Mouse (Mus musculus) brain, embryonic 18.5 days (tissue): Measurements from ENCODE around the gene Myo16.

ENCODE experiments used
- DNase-seq: peaks from one replicate; pipeline ENCODE4 v3.0.0-alpha.2; 2012; ENCODE audit warnings: low read depth, low spot score

Gene Myo16

DNA sequence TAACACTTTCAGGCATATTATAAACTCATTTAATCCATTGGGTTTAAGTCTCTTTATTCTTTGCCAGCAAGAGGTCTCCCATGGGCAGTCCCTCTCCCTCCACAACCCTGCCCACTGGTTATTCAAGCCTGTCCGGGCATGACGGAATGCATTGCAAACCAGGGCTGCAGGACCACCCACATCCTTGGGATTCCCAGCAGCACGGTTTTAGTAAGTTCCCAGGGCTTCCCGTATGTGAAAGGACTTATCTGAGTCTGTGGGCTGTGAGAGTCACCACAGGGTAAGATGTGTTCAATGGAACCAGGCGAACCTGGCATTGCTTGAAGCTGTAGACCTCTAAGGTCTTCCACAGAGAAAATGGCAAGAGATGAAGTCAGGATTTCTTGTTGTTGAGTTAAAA, 471.6 kb downstream of the Myo16 start:
- no peak for DNase-seq

DNA sequence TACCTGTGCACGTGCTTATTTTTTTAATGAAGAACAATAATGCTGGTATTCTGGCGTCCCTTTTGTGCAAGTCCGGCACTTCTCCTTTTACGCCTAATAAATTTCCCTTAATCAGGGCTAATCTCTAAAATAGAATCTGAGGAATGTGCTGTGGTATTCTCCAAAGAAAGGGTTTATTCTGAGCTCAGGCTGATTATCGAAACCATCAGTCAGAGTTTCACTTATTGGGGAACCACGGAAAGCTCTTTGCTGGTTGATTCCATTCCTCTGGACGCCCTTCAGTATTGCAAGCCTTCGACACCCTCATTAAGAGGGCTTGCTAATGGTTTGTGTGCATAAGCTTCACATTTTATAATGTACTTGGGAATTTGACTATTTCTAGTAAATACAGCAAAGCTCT, 475.0 kb downstream of the Myo16 start:
- no peak for DNase-seq

DNA sequence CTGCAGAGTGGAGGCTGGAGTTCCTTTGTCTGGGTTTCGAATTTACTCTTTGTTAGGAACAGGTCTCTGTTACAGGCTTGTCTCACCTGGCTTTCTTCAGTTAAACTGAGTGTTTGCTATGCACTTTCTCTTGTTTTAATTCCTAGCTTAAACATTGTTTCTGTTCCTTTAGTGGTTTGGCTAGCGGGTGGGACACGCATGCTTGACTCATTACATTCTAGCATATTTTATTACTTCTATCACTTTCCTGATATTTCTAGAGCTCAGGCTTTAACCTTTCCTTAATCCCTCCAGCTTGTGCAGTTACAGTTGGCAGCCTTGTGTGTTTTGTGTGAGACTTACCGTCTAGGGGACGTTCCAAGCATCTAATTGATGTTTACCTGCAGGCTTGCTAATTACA, 476.2 kb downstream of the Myo16 start:
- no peak for DNase-seq

DNA sequence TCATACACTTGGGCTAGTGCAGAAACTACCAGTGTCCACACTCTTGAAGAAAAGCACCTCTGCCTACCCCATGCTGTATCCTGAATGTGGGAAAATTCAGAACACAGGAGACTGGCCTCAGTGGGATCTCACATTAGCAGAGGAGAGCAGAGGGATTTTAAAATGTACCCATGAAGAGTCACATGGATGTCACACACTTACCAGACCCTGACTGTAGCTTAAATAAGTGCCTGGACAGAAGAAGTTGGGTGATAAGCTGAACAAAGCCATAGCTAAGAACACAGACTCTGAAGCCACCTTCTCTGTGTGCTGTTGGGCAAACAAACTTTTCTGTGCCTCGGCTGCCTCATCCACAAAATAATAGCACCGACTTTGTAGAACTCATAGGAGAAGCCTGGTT, 477.3 kb downstream of the Myo16 start:
- DNase-seq = no peak

DNA sequence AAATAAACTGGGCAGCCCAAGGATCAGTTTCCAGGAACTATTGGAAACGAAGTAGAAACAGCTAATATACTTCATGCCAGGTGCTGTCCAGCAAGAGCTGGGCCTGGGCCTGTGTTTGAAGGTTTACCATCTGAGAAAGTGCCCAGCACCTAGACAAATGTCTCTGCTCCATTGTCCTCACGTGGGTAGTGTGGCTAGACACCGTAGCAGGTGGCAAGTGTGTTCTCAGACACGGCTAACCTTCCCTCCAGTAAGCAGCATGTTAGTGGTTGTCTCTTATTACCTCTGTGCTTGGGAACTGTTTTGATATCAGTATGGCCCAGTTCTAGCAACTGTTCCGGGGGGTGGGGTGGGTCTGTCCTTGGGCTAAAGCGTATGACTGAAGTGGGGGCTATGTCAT, 478.9 kb downstream of the Myo16 start:
- DNase-seq = no peak

DNA sequence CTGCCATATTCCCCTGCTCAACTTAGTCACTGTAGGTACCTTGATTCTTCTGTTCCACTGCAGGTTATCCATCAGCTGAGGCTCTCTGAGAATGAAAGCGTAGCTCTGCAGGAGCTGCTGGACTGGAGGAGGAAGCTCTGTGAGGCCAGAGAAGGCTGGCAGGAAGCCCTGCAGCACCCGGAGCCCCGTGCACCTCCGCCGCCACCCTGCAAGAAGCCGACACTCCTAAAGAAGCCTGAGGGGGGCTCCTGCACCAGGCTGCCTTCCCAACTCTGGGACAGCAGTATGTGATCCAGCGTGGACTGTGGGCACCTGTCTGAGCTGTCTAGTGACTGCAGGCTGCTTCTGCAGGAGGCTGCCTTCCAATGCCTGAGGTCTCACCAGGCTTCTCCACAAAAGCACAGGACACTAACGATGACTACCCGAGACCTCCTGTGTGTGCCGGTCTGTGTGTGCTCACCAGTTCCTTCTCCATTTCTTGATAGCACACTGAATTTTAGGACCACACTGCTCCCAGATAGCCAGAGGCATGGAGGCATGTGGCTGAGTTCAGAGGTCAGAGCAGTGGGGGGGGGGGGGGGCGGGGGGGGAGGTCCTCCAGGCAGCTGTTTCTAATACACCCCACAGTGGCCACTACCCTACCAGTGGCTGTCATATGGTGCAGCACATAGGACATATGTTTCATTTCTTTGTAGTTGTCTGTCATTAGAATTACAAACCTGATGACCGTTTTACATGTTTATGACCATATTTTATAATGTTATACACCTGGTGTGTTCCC, 479.8 kb downstream of the Myo16 start:
- no peak for DNase-seq

DNA sequence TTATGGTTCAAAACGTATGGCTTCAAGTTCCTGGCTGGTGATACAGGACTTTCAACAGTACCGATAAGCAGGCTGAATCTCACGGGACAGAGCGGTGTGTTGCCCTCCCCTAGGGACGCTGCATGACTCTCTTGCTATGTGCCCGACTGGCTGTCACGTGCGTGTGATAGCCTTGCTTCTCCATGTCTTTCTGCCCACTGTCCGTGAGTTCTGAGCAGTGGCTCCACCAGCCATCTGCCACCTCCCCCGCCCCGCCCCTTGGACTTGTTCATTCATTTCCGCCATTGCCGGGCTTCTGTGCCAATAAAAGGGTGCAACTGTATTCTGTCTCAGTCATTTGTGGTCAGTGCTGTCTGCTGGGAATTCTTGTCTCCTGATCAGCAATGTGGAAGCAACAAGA, 480.7 kb downstream of the Myo16 start:
- DNase-seq = no peak

DNA sequence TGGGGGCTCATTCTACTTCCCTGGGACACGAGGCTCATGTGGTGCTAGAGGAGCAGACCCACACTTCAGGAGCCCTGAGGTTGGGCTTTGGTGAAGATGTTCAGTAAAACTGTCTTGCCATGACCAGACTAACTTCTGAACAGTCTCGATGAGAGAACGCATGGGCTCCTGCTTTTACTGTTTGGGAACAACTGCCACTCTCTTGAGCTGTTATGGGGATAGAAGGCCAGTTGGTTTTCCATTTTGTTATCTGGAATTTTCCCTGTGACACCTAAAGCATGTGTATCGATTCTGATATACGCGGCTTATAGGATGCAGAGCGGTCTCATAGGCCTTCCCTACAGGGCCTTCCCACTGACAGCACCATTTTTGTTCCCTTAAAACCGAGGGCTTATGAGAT, 485.2 kb downstream of the Myo16 start:
- DNase-seq = no peak

DNA sequence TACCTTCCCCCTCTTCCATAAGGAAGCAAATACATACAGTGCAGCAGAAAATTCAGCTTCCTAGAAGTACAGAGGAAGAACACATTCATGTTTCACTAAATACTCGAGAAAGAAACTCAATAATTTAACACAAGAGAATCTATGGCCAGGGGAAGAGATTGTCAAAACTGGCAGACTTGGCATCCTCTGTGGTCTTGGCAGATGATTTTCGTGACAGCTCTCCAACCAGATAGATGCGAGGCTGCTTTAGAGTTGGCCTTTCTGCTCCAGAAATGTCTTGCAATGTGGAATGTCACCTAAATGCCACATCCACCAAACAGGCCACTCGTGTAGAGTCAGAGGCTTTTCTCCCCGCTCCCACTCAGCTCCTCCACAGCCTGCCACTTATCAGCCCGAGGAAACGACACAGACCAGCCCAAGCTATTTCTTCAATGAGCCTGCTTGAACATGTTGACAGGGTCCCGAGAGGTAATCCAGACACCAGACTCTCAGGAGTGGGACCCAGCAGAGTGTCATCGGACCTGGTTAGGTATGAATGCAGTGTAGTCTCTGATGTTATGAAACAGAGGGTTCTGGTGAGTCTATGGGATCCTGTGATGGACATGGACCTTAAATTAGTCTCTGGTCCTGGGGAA, 486.6 kb downstream of the Myo16 start:
- no peak for DNase-seq

DNA sequence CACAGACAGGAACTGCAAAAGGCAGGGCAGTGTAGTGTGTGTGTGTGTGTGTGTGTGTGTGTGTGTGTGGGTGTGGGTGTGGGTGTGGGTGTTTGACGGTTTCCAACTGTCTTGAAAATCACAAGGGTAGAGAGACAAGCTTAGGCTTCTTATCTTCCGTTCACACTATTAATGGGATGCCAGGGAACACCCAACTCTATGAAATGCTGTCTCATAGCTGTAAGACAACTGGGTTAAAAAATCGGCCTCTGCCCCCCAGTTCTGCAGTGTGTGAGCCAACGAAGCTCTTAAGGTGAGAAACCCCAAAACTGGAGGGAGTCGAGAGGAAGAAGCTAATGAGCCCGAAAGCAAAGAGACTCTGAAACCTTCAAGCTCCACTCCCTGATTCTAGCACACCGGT, 487.1 kb downstream of the Myo16 start:
- no peak for DNase-seq

DNA sequence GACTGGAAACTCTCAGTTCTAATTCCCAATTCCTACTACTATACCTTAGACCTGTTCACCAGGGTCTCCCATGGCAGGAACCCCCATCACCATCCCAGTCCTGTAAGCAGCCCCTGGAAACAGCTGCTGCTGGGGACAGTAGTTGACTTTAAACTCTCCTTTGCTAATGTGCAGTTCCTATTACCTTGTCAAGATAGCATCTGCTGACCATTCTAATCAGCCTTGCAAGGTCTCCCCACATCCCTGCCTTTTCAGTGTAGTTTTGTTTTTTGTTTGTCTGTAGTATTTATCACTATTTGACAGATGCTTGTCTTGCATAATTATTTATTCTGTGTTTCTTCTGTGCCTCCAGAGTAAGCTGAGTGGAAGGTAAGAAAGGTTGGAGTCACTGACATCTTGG, 487.6 kb downstream of the Myo16 start:
- no peak for DNase-seq

DNA sequence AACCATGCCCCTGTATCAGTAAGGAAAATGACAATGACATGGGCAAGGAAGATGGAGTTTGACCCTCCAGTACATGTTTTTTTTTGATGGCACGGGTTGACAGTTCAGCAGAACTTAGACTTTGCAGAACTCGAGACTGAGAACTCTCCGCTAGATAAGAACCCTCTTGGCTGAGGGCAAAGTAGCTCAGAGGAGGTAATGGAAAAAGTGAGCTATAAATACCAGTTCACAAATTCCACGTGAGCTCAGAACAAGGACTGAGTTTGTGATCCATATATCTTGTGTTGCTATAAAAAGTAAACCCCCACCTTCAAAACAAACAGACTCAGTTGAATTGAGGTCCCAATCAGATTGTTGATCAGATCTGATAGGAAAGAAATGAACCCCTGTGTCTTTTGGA, 489.5 kb downstream of the Myo16 start:
- DNase-seq = no peak

DNA sequence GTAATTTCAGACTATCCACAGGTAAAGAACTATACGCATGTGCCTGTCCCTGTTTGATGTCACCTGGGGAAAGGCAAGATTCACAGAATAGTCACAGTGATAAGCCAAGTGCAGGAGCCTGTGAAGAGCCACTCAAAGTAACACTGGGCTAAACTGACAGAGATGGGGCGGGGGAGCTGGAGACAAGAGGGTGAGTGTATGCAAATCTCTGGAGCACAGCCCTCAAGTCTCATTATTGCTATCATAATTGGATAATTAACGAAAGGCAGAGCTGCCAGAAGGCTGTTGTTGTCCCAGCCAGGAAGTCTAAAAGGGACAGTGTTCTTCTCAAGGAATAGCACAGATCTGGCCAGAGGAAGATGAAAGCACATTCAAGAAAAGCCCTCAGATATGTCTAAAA, 490.8 kb downstream of the Myo16 start:
- no peak for DNase-seq

DNA sequence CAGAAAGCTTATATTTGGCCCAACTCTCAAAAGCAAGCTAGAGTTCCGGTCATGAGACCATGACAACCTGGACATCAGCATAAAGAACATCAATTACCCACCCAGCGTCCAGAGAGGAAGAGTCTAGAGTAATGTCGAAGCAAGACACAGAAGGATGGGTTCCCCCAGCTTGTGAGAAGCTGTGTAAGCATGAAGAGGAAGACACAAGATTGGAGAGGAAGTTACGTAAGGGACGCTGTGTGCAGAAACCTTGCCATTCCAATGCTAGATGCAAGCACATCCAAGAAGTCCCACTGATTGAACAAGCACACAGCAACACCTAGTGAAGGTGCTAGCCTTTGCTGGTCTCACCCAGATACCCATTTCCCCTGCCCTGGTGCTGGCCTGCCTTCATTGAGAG, 492.0 kb downstream of the Myo16 start:
- no peak for DNase-seq

DNA sequence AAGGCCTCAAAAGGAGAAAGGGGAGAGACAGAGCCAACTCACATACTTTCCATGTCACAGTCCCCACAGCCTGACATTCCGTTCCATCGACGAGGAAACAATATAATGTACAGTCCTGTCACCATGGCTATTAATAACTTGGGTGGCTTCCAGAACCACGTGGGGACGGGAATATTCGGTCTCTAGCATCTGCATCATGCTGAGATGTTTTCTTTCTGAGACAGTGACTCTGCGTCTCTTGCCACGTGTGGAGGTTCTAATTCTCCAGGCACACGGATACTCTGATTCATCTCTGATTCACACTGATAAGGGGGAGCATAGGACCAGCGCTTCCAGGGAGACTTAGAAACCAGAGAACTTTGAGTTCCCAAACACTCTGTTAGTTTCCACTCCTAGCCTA, 492.8 kb downstream of the Myo16 start:
- no peak for DNase-seq

DNA sequence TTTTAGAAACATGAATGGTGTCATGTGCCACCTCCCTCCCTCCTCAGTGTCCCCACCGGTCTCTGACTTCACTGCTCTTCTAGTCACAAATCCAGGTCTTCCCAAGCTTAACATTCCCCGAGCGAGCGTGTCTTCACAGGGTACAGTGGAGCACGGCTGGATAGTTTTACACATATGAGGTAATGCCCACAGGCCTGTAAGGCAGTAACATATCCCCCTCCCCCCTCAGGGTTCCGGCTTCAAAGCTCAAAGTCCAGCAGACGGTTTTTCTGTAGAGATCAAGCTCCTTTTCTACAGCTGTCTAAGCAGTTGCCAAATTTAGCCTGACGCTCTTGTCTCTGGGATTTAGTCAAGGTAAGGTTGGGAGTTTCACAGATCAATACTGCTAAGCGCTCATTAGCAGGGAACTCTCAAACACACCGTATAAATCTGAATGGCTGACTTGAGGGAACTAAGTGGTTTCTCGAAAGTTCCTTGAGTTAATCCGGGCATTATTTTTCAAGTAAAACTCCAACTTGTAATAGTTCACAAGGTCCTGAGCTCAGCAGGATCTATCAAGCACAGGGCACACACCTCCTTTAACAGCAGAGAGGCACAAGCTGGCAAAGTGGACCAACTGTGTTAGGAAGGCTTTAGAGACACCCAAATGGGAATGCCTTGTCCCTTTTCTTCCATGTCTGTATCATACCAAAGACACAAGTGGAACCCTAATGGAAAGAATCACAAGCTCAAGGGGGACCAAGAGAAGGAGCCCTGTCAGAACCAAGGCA, 498.0 kb downstream of the Myo16 start:
- DNase-seq = no peak

DNA sequence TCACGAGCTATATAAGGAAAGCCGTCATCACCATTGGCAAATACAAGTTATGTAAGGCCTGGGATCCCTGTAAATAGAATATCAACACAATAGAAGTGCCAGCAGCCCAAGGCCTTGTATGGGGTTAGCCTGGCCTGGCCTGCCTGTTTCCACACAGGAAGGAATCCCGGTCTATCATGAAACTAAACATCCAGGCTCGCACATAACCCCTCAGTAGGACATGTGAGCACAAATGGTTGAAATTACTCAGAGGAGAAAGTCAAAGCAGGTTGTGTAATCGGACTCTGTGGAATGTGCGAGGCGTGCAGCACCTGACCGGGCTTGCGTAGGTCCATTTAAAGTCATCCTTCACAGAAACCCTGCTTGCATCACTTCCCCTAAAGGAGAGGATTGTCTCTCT, 499.6 kb downstream of the Myo16 start:
- no peak for DNase-seq

DNA sequence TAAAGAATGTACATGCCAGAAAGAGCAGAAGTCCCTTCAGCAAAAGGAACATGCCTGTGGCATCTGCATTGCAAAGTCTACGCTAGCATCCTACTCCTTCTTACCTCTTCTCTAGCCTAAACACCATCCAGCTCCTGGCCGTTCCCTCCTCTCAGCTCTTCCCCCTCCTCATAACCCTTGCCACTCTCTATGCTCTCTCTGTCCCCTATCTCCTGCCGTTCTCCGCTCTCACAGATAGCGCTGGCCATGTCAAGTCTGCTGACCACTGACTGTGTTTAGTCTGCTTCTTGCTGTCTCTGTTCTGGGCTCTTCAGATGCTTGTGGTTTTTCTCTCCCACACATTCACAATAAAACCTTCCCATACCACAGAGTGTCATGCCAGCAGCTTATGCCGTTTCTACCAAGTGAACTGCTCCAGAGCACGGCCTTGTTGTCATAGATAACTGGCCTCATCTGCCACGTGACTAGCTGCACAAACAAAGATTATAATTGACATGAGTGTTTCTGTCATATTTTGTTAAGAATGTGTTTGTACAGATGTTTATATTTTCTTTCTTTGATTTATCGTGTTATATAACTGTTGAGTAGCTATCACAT, 501.3 kb downstream of the Myo16 start:
- DNase-seq = no peak

DNA sequence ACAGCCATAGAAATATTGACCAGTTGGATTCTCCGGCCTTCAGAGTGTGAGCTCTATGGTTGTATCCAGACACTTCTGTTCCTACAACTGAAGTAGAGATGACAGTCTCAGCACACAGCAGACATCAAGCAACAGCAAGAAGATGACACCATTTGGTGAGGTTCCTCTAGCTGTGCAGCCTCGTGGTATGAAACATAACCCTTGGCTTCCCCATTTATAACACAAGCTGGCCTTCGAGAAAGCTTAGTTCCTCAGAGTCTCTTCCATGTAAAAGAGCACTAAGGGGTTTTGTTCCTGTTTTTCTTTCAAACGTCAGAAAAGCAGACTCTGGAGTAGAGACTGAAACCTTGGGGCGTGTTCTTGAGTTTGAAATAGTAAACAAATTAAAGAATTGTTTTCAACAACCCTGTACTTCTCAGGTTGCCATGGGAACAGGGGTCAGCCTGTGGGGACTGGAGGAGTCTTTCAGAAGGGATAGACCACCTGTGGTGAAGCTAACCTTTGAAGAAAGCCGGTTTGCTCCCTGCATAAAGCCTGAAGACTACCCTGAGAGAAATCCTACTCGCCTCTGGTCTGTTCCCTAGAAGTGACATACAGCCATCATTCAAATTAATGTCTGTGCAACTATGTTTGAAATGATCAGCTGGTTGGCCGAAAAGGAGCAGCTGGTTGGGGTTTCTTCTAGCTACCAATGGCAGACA, 510.2 kb downstream of the Myo16 start:
- no peak for DNase-seq

DNA sequence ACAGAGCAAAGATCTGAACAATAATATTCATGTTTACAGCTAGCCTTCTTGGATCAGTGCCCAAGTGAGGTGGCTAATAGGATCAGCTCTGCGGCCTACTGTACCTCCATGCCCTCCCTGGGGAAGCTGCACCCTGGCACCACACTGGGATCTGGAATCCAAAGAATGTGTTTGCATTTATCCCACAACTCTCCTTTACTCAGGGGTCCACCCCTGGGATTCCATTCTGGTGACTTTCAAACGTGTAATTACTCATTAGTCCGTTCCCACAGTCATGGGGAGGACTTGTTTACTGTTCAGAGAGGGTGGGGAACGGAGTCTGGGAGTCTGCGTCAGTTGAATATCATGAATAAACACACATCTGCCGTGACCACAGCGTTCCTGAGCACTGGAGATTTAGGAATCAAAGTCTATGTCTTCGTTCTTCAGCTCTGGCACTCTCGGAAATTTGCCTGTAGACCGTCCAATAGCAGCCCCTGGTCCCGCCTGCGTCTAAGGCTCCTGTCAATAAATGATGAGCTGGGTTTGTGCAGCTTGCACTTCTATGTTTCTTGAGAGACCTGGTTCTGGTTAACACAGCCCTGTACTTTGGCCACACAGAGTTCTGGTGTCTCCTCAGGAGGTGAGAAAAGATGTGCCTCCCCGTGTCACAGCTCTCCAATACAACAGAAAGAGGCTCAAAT, 511.3 kb downstream of the Myo16 start:
- no peak for DNase-seq

DNA sequence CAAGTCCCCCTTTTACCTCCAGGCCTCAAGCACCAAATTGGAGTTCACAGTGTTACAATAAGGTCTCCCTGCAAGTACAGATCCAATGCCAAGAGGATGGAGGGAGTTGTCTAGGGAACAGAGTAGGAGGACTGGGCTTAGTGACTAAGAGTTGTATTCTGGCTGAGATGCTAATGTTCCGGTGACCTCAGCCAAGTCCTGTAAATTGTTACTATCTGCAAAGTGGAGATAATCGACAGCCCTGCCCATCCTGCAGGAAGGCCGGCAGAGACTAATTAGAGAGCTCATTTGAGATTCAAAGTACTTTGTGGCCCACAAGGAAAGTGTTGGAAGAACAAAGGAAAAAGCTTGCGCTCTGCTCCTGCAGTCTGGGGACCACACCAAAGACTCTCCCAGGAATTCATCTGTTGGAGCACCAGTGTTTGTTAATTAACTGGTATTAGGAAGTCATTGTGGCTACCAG, 512.1 kb downstream of the Myo16 start:
- no peak for DNase-seq
